Mouse (Mus musculus): ENCODE data around the gene Cdx2.

Gene Cdx2

GRCm38 (mm10) chr5:147293127-147293910 is 13.8 kb downstream of the Cdx2 start:
- DNase-seq (ENCODE audit: inconsistent age in 2 of 2, low spot score in 1 of 2), result peak; percentile 47 to 84

GRCm38 (mm10) chr5:147292506-147293120 is 14.5 kb downstream of the Cdx2 start:
- no peak for DNase-seq (ENCODE audit: inconsistent age in 2 of 2, low spot score in 1 of 2)

GRCm38 (mm10) chr5:147291764-147292505 is 15.1 kb downstream of the Cdx2 start:
- no peak for DNase-seq (ENCODE audit: inconsistent age in 2 of 2, low spot score in 1 of 2)

GRCm38 (mm10) chr5:147284365-147284764 is 22.7 kb downstream of the Cdx2 start:
- no peak for DNase-seq (ENCODE audit: inconsistent age in 2 of 2, low spot score in 1 of 2)

- no peak for DNase-seq (ENCODE audit: inconsistent age in 2 of 2, low spot score in 1 of 2)
These were observed 29.5 kb downstream of the Cdx2 start for GRCm38 (mm10) chr5:147277547-147277925.

GRCm38 (mm10) chr5:147276701-147277546 is 30.1 kb downstream of the Cdx2 start:
- DNase-seq (ENCODE audit: inconsistent age in 2 of 2, low spot score in 1 of 2), result no peak

- DNase-seq (ENCODE audit: inconsistent age in 2 of 2, low spot score in 1 of 2), result no peak
These were observed 31.3 kb downstream of the Cdx2 start for GRCm38 (mm10) chr5:147275761-147276160.

GRCm38 (mm10) chr5:147274174-147275141 is 32.6 kb downstream of the Cdx2 start:
- DNase-seq (ENCODE audit: inconsistent age in 2 of 2, low spot score in 1 of 2), result no peak

- no peak for DNase-seq (ENCODE audit: inconsistent age in 2 of 2, low spot score in 1 of 2)
These were observed 34.2 kb downstream of the Cdx2 start for GRCm38 (mm10) chr5:147272808-147273345.

GRCm38 (mm10) chr5:147272046-147272807 is 34.8 kb downstream of the Cdx2 start:
- no peak for DNase-seq (ENCODE audit: inconsistent age in 2 of 2, low spot score in 1 of 2)

- no peak for DNase-seq (ENCODE audit: inconsistent age in 2 of 2, low spot score in 1 of 2)
These were observed 36.1 kb downstream of the Cdx2 start for GRCm38 (mm10) chr5:147270673-147271655.

- peak in 1 of 2 experiments; percentile 26 for DNase-seq (ENCODE audit: inconsistent age in 2 of 2, low spot score in 1 of 2)
These were observed 37.0 kb downstream of the Cdx2 start, which contains the start of gene Pdx1 for GRCm38 (mm10) chr5:147269926-147270672. TSS of gene Pdx1 (plus strand) at chr5:147269959.

GRCm38 (mm10) chr5:147269371-147269770 is 37.7 kb downstream of the Cdx2 start:
- DNase-seq (ENCODE audit: inconsistent age in 2 of 2, low spot score in 1 of 2), result no peak

GRCm38 (mm10) chr5:147268728-147269127 is 38.3 kb downstream of the Cdx2 start:
- peak in 1 of 2 experiments; percentile 33 for DNase-seq (ENCODE audit: inconsistent age in 2 of 2, low spot score in 1 of 2)

- no peak for DNase-seq (ENCODE audit: inconsistent age in 2 of 2, low spot score in 1 of 2)
These were observed 39.6 kb downstream of the Cdx2 start for GRCm38 (mm10) chr5:147267434-147267833.

GRCm38 (mm10) chr5:147263945-147264344 is 43.1 kb downstream of the Cdx2 start:
- no peak for DNase-seq (ENCODE audit: inconsistent age in 2 of 2, low spot score in 1 of 2)
